In genomic region chr8:82623791-82624431, GRCm38 (mm10) we compare ENCODE assay signal across 13 mouse cellular contexts.
"Had no signal": no experiment of that assay in that cellular context is flagged by ENCODE, and none has a peak within 500 bp of the region (broad histone marks: within the 10 kb centered on the region; RNA-seq: fewer than 3 reads in every experiment).

No protein-coding gene starts in this region.

- DNase-seq: lung, adult 18-20 months; lung, postnatal 14 days; lung, postnatal 36 days; midbrain, embryonic 14.5 days; retina, postnatal 1 day; right cerebral cortex, adult 18-20 months; right cerebral cortex, postnatal 25 days; right cerebral cortex, postnatal 4 days; spleen, adult 18-20 months; thymus, adult 18-20 months; thymus, postnatal 14 days; thymus, postnatal 36 days had no signal

- ATAC-seq: midbrain, embryonic 16.5 days had no signal
